Mouse (Mus musculus) kidney, adult 9 months (tissue): ENCODE measurements around the gene Tagln.

ENCODE experiments used
- DNase-seq: peaks from one replicate; pipeline ENCODE4 v3.0.0; 2022

Gene Tagln

GRCm38 (mm10) chr9:45905811-45906237 is 30.0 kb downstream of the Tagln start:
- DNase-seq = peak; percentile 42

GRCm38 (mm10) chr9:45905196-45905595 is 30.7 kb downstream of the Tagln start:
- DNase-seq = no peak

GRCm38 (mm10) chr9:45893681-45894080 is 42.2 kb downstream of the Tagln start:
- no peak for DNase-seq
